Mouse (Mus musculus) heart, embryonic 11.5 days (tissue): Measurements from ENCODE around the gene 4930447C04Rik. TPM values are rescaled to one million over a fixed set of nuclear protein-coding genes. Genes with fewer than 3 reads are reported as not detected.

ENCODE experiments used
- ATAC-seq: fragments of 200-750 bp; cut with Nextera tagmentation; replicated peaks from 2 replicates; pipeline ENCODE4 v1.8.0; 2017; ENCODE audit warnings: moderate library complexity; ENCODE audit not compliant: insufficient number of reproducible peaks, low FRiP score, low TSS enrichment
- H3K27ac ChIP-seq: fragments of 300-500 bp; sonication (generic); 2 replicates; pipeline ENCODE4 v1.5.1; 2014; ENCODE audit warnings: mild to moderate bottlenecking, low read depth, low read length
- H3K27me3 ChIP-seq: fragments of 300-500 bp; sonication (generic); 2 replicates; pipeline ENCODE4 v1.6.1; 2014; ENCODE audit warnings: mild to moderate bottlenecking, low read length, mixed read lengths; ENCODE audit not compliant: control insufficient read depth, insufficient read depth
- H3K36me3 ChIP-seq: fragments of 300-500 bp; sonication (generic); 2 replicates; pipeline ENCODE4 v1.6.1; 2014; ENCODE audit warnings: mild to moderate bottlenecking, low read length, moderate library complexity, mixed read lengths; ENCODE audit not compliant: control insufficient read depth, insufficient read depth
- H3K4me1 ChIP-seq: fragments of 300-500 bp; sonication (generic); 2 replicates; pipeline ENCODE4 v1.6.1; 2014; ENCODE audit warnings: low read length; ENCODE audit not compliant: control insufficient read depth, insufficient read depth
- H3K4me2 ChIP-seq: fragments of 300-500 bp; sonication (generic); 2 replicates; pipeline ENCODE4 v1.6.1; 2014; ENCODE audit warnings: mild to moderate bottlenecking, moderate library complexity
- H3K4me3 ChIP-seq: fragments of 300-500 bp; sonication (generic); 2 replicates; pipeline ENCODE4 v1.5.1; 2014; ENCODE audit warnings: low read depth, low read length
- H3K9ac ChIP-seq: fragments of 300-500 bp; sonication (generic); 2 replicates; pipeline ENCODE4 v1.6.1; 2014; ENCODE audit warnings: mild to moderate bottlenecking, low read depth, low read length, moderate library complexity
- H3K9me3 ChIP-seq: fragments of 300-500 bp; sonication (generic); replicated peaks from 2 replicates; pipeline ENCODE4 v1.6.1; 2016; ENCODE audit warnings: low read length; ENCODE audit not compliant: control insufficient read depth
- WGBS: fragments of 180-500 bp; shearing (Covaris S2); extraction: QIAGEN DNeasy Blood & Tissue Kit; methylation state at CpG from one replicate; pipeline ENCODE4 v1.1.7; 2014; ENCODE audit not compliant: insufficient replicate concordance; 5-methylcytosine and 5-hydroxymethylcytosine counted together
- polyA plus RNA-seq: library from polyadenylated mRNA; unstranded; fragments of >200 nt; fragmentation: Nextera tagmentation; extraction: Ambion mirVana; gene quantifications from 2 replicates; pipeline ENCODE4 v1.2.1, GENCODE M21; 2014

The 4930447C04Rik gene
- polyA plus RNA-seq, 1 experiment from 2014 or later = 5.0 TPM

GRCm38 (mm10) chr12:72970620-72971019 is 30.0 kb upstream of the 4930447C04Rik start:
- no peaks in the 10 kb centered on the region for H3K36me3 ChIP-seq
- 61% methylated on average over 14 of the region's 14 CpGs for whole genome bisulfite sequencing
- no peaks in the 10 kb centered on the region for H3K9me3 ChIP-seq
- ATAC-seq = no peak
- no peak overlapping the region for H3K4me3 ChIP-seq
- no peak overlapping the region for H3K4me2 ChIP-seq
- no peaks in the 10 kb centered on the region for H3K4me1 ChIP-seq
- H3K27ac ChIP-seq = no peak overlapping the region
- H3K27me3 ChIP-seq = peaks cover 6% of the 10 kb centered on the region
- H3K9ac ChIP-seq = no peak overlapping the region

GRCm38 (mm10) chr12:72967541-72967940 is 27.0 kb upstream of the 4930447C04Rik start:
- Histone ChIP-seq H3K9me3 (no peaks in the 10 kb centered on the region), H3K36me3 (no peaks in the 10 kb centered on the region), H3K27ac (no peak overlapping the region), H3K27me3 (peaks cover 6% of the 10 kb centered on the region), H3K9ac (no peak overlapping the region), H3K4me1 (no peaks in the 10 kb centered on the region), H3K4me2 (no peak overlapping the region), H3K4me3 (no peak overlapping the region)
- WGBS = 80% methylated on average over 7 of the region's 7 CpGs
- ATAC-seq = no peak

GRCm38 (mm10) chr12:72962761-72963160 is 22.2 kb upstream of the 4930447C04Rik start:
- Histone ChIP-seq H3K4me3 (no peak overlapping the region), H3K4me1 (no peaks in the 10 kb centered on the region), H3K4me2 (no peak overlapping the region), H3K9me3 (no peaks in the 10 kb centered on the region), H3K36me3 (no peaks in the 10 kb centered on the region), H3K9ac (no peak overlapping the region), H3K27ac (no peak overlapping the region), H3K27me3 (peaks cover 3% of the 10 kb centered on the region; the same call in 1 of the 2 replicates)
- no peak for ATAC-seq
- 56% methylated on average over 6 of the region's 6 CpGs for WGBS

- H3K27ac ChIP-seq = no peak overlapping the region
- WGBS = 84% methylated on average over 3 of the region's 3 CpGs
- no peaks in the 10 kb centered on the region for H3K36me3 ChIP-seq
- peaks cover 7% of the 10 kb centered on the region for H3K4me1 ChIP-seq
- H3K4me3 ChIP-seq = no peak overlapping the region
- H3K9ac ChIP-seq = no peak overlapping the region
- ATAC-seq = no peak
- H3K9me3 ChIP-seq = no peaks in the 10 kb centered on the region
- H3K4me2 ChIP-seq = no peak overlapping the region
- peaks cover 3% of the 10 kb centered on the region; the same call in 1 of the 2 replicates for H3K27me3 ChIP-seq
These were observed 17.9 kb upstream of the 4930447C04Rik start for GRCm38 (mm10) chr12:72958446-72958845.

- Histone ChIP-seq H3K4me3 (no peak overlapping the region), H3K27me3 (peaks cover 3% of the 10 kb centered on the region; the same call in 1 of the 2 replicates), H3K4me1 (peaks cover 7% of the 10 kb centered on the region), H3K36me3 (no peaks in the 10 kb centered on the region), H3K4me2 (no peak overlapping the region), H3K9ac (no peak overlapping the region), H3K9me3 (no peaks in the 10 kb centered on the region), H3K27ac (no peak overlapping the region)
- WGBS = 58% methylated on average over 6 of the region's 6 CpGs
- no peak for ATAC-seq
These were observed 17.4 kb upstream of the 4930447C04Rik start for GRCm38 (mm10) chr12:72957829-72958424.

GRCm38 (mm10) chr12:72954906-72955305 is 14.3 kb upstream of the 4930447C04Rik start:
- Histone ChIP-seq H3K9ac (no peak overlapping the region), H3K27ac (0 out of 2 replicates have a peak overlapping the region, but pooled peaks have one; percentile 35), H3K36me3 (no peaks in the 10 kb centered on the region), H3K4me2 (no peak overlapping the region), H3K27me3 (peaks cover 8% of the 10 kb centered on the region; the same call in 1 of the 2 replicates), H3K9me3 (no peaks in the 10 kb centered on the region), H3K4me3 (no peak overlapping the region), H3K4me1 (peaks cover 7% of the 10 kb centered on the region)
- no peak for ATAC-seq
- 18% methylated on average over 4 of the region's 4 CpGs for WGBS

GRCm38 (mm10) chr12:72953858-72954257 is 13.3 kb upstream of the 4930447C04Rik start:
- H3K4me2 ChIP-seq = no peak overlapping the region
- H3K4me3 ChIP-seq = no peak overlapping the region
- H3K4me1 ChIP-seq = peaks cover 7% of the 10 kb centered on the region
- no peaks in the 10 kb centered on the region for H3K36me3 ChIP-seq
- ATAC-seq = no peak
- H3K27ac ChIP-seq = no peak overlapping the region
- no peak overlapping the region for H3K9ac ChIP-seq
- H3K27me3 ChIP-seq = peaks cover 13% of the 10 kb centered on the region; the same call in 1 of the 2 replicates
- H3K9me3 ChIP-seq = no peaks in the 10 kb centered on the region
- WGBS = 55% methylated on average over 5 of the region's 5 CpGs

GRCm38 (mm10) chr12:72953089-72953488 is 12.5 kb upstream of the 4930447C04Rik start:
- H3K36me3 ChIP-seq = no peaks in the 10 kb centered on the region
- no peaks in the 10 kb centered on the region for H3K9me3 ChIP-seq
- WGBS = 87% methylated on average over 5 of the region's 5 CpGs
- no peak overlapping the region for H3K4me2 ChIP-seq
- peaks cover 16% of the 10 kb centered on the region for H3K27me3 ChIP-seq
- H3K27ac ChIP-seq = no peak overlapping the region
- no peak overlapping the region for H3K9ac ChIP-seq
- no peak overlapping the region for H3K4me3 ChIP-seq
- peaks cover 7% of the 10 kb centered on the region for H3K4me1 ChIP-seq
- no peak for ATAC-seq

- H3K4me3 ChIP-seq = no peak overlapping the region
- no peak overlapping the region for H3K9ac ChIP-seq
- no peak overlapping the region for H3K4me2 ChIP-seq
- no peak for ATAC-seq
- H3K36me3 ChIP-seq = no peaks in the 10 kb centered on the region
- no peaks in the 10 kb centered on the region for H3K9me3 ChIP-seq
- no peak overlapping the region for H3K27ac ChIP-seq
- H3K27me3 ChIP-seq = peaks cover 67% of the 10 kb centered on the region
- peaks cover 2% of the 10 kb centered on the region; the same call in 1 of the 2 replicates for H3K4me1 ChIP-seq
- WGBS = 16% methylated on average over 2 of the region's 2 CpGs
These were observed 6.8 kb upstream of the 4930447C04Rik start for GRCm38 (mm10) chr12:72947335-72947734.
